Mouse (Mus musculus) liver, adult 2 months (tissue): ENCODE data around the gene Hivep2. TPM values are rescaled to one million over a fixed set of nuclear protein-coding genes. Genes with fewer than 3 reads are reported as not detected.
A peak's percentile ranks its signal among the peaks of the same experiment; 100 is the strongest.

Experiments used
- DNase-seq: peaks from one replicate; pipeline ENCODE4 v3.0.0-alpha.2; 2011; ENCODE audit warnings: low read depth, low spot score; ENCODE audit errors: extremely low read depth
- H3K27ac ChIP-seq: fragments of 200-500 bp; replicated peaks from 2 replicates; pipeline ENCODE4 v1.5.1; 2012; ENCODE audit warnings: low read depth, mild to moderate bottlenecking, control low read depth, inconsistent platforms, low read length; ENCODE audit not compliant: insufficient read depth
- H3K27me3 ChIP-seq: fragments of 200-500 bp; 2 replicates; pipeline ENCODE4 v1.6.1; 2012; ENCODE audit warnings: mild to moderate bottlenecking, moderate library complexity, low read length, inconsistent platforms; ENCODE audit not compliant: control insufficient read depth, insufficient read depth
- H3K36me3 ChIP-seq: fragments of 200-500 bp; 2 replicates; pipeline ENCODE4 v1.6.1; 2012; ENCODE audit warnings: low read length, inconsistent platforms; ENCODE audit not compliant: control insufficient read depth, insufficient read depth
- H3K4me1 ChIP-seq: fragments of 200-500 bp; 2 replicates; pipeline ENCODE4 v1.6.1; 2011; ENCODE audit warnings: low read length; ENCODE audit not compliant: control insufficient read depth, insufficient read depth
- H3K4me3 ChIP-seq: fragments of 200-500 bp; 2 replicates; pipeline ENCODE4 v1.5.1; 2011; ENCODE audit warnings: low read depth, mild to moderate bottlenecking, control low read depth, low read length, moderate library complexity; ENCODE audit not compliant: insufficient read depth
- H3K79me2 ChIP-seq: fragments of 200-500 bp; 2 replicates; pipeline ENCODE4 v1.6.1; 2012; ENCODE audit warnings: inconsistent platforms, mild to moderate bottlenecking, low read length, moderate library complexity; ENCODE audit not compliant: control insufficient read depth, insufficient read depth
- H3K9ac ChIP-seq: fragments of 200-500 bp; 2 replicates; pipeline ENCODE4 v1.6.1; 2012; ENCODE audit warnings: low read depth, mild to moderate bottlenecking, control low read depth, inconsistent platforms, low read length
- CTCF ChIP-seq: fragments of 200-500 bp; IDR thresholded peaks from 2 replicates; pipeline ENCODE4 v1.5.1; 2011; ENCODE audit warnings: low read depth, low read length, control low read depth
- POLR2A ChIP-seq: fragments of 200-500 bp; IDR thresholded peaks from 2 replicates; pipeline ENCODE4 v1.6.1; 2011; ENCODE audit warnings: low read length, control low read depth; ENCODE audit not compliant: insufficient read depth; ENCODE audit errors: extremely low read depth
- WGBS: fragments of 180-500 bp; shearing (Covaris S2); methylation state at CpG from one replicate; pipeline ENCODE4 v1.1.7; 2018; 5-methylcytosine and 5-hydroxymethylcytosine counted together
- polyA plus RNA-seq: library from polyadenylated mRNA; depleted of rRNA; stranded (reverse); fragments of >200 nt; gene quantifications from 2 replicates; pipeline ENCODE4 v1.2.3, GENCODE M21; 2012
- total RNA-seq: library from RNA; depleted of rRNA; stranded (reverse); fragments of >200 nt; gene quantifications from 2 replicates; pipeline ENCODE4 v1.2.3, GENCODE M21; 2014

Hivep2 gene
- total and polyA plus RNA-seq, 2 experiments, result 1.5 to 6.4 TPM

GRCm38 (mm10) chr10:14044046-14044782 lies 78.3 kb downstream of the Hivep2 start:
- H3K4me1 ChIP-seq, result peaks cover 2% of the 10 kb centered on the region; the same call in 1 of the 2 replicates

GRCm38 (mm10) chr10:14044783-14045392 lies 79.0 kb downstream of the Hivep2 start:
- H3K79me2 ChIP-seq, result no peaks in the 10 kb centered on the region
- H3K27me3 ChIP-seq, result no peaks in the 10 kb centered on the region
- no peak for DNase-seq
- H3K4me3 ChIP-seq, result no peak overlapping the region
- H3K4me1 ChIP-seq, result peaks cover 2% of the 10 kb centered on the region; the same call in 1 of the 2 replicates
- no peak overlapping the region for H3K9ac ChIP-seq
- TF ChIP-seq CTCF (no peak), POLR2A (no peak)
- 73% methylated on average over 5 of the region's 5 CpGs for WGBS
- H3K27ac ChIP-seq, result no peak overlapping the region
- no peaks in the 10 kb centered on the region for H3K36me3 ChIP-seq

More at GRCm38 (mm10) chr10:14044046-14044782, 78.3 kb downstream of the Hivep2 start:
- Histone ChIP-seq H3K36me3 (no peaks in the 10 kb centered on the region), H3K4me3 (no peak overlapping the region), H3K27me3 (no peaks in the 10 kb centered on the region), H3K9ac (no peak overlapping the region), H3K27ac (no peak overlapping the region), H3K79me2 (no peaks in the 10 kb centered on the region)
- 68% methylated on average over 14 of the region's 14 CpGs for WGBS
- no peak for DNase-seq
- TF ChIP-seq CTCF (no peak), POLR2A (no peak)

GRCm38 (mm10) chr10:14045745-14046144 lies 79.9 kb downstream of the Hivep2 start:
- DNase-seq, result no peak
- peaks cover 3% of the 10 kb centered on the region; the same call in 1 of the 2 replicates for H3K79me2 ChIP-seq
- no peaks in the 10 kb centered on the region for H3K27me3 ChIP-seq
- H3K9ac ChIP-seq, result no peak overlapping the region
- peaks cover 2% of the 10 kb centered on the region; the same call in 1 of the 2 replicates for H3K4me1 ChIP-seq
- no peak overlapping the region for H3K27ac ChIP-seq
- H3K4me3 ChIP-seq, result no peak overlapping the region
- 51% methylated on average over 4 of the region's 4 CpGs for WGBS
- no peaks in the 10 kb centered on the region for H3K36me3 ChIP-seq
- no peak for TF ChIP-seq CTCF
- TF ChIP-seq POLR2A, result no peak

GRCm38 (mm10) chr10:14046171-14046651 lies 80.3 kb downstream of the Hivep2 start:
- Histone ChIP-seq H3K79me2 (peaks cover 3% of the 10 kb centered on the region; the same call in 1 of the 2 replicates), H3K27ac (no peak overlapping the region), H3K4me1 (peaks cover 2% of the 10 kb centered on the region; the same call in 1 of the 2 replicates), H3K27me3 (no peaks in the 10 kb centered on the region), H3K36me3 (no peaks in the 10 kb centered on the region), H3K4me3 (no peak overlapping the region), H3K9ac (no peak overlapping the region)
- 37% methylated on average over 4 of the region's 4 CpGs for WGBS
- DNase-seq, result no peak
- TF ChIP-seq CTCF (no peak), POLR2A (no peak)

- TF ChIP-seq POLR2A (no peak), CTCF (peak; percentile 53; the same call in 1 of the 2 replicates)
- DNase-seq, result peak; percentile 41
- Histone ChIP-seq H3K79me2 (peaks cover 3% of the 10 kb centered on the region; the same call in 1 of the 2 replicates), H3K27ac (no peak overlapping the region), H3K4me1 (peaks cover 2% of the 10 kb centered on the region; the same call in 1 of the 2 replicates), H3K4me3 (no peak overlapping the region), H3K27me3 (no peaks in the 10 kb centered on the region), H3K9ac (no peak overlapping the region), H3K36me3 (no peaks in the 10 kb centered on the region)
- 68% methylated on average over 2 of the region's 2 CpGs for WGBS
Measured at GRCm38 (mm10) chr10:14046935-14047334, 81.1 kb downstream of the Hivep2 start.
